Mouse (Mus musculus) gastrocnemius, postnatal 4 days (tissue): ENCODE data around the gene Zmynd8. TPM values are rescaled to one million over a fixed set of nuclear protein-coding genes. Genes with fewer than 3 reads are reported as not detected.

Source experiments
- DNase-seq, 2 experiments: peaks; one replicate each; pipeline ENCODE4 v3.0.0; 2021 to 2022; ENCODE audit warnings: low spot score in 2 of 2, mixed read lengths in 2 of 2
- long read RNA-seq, 2 experiments: library from polyadenylated mRNA; stranded (forward); transcript quantifications; one replicate each; pipeline ENCODE4 v2.0.0; 2021
- total RNA-seq, 2 experiments: library from RNA; stranded (reverse); gene quantifications; 2 replicates each; pipeline ENCODE4 v1.2.3; 2021

Zmynd8 gene
- total RNA-seq, result 10 to 100 TPM; 39.0 to 39.6 TPM
- long read RNA-seq, experiment 1, partial matches to known transcripts, result 1 of 7 reads
- long read RNA-seq, experiment 1, other reads (novel, unspliced or antisense), result 6 of 7 reads
- long read RNA-seq, experiment 2, full-length matches to known transcripts, result 2 of 11 reads
- long read RNA-seq, experiment 2, partial matches to known transcripts, result 3 of 11 reads
- long read RNA-seq, experiment 2, other reads (novel, unspliced or antisense), result 6 of 11 reads

- DNase-seq, result no peak
These were observed at the start of gene Zmynd8 for GRCm38 (mm10) chr2:165898202-165899194. Gene Zmynd8 (minus strand): TSS chr2:165899016.

DNA sequence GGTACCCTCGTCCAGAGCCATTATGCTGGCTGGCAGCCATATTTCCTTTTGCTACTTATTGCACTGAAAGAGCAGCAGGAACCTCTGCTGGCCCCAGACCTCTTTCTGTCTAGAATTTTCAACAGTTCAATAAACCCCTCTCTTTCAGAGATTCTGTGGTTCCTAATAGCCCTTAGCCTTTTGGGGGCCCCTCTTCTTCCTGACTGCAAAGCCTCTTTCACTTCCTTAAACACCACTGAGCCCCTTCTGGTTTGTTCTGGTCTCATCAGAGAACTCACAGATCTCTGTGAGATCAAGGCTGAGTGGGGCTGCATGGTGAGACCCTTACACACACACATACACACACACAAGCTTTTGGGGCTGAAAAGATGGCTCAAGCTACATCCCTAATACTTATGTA lies 49.2 kb upstream of the Zmynd8 start:
- no peak for DNase-seq

DNA sequence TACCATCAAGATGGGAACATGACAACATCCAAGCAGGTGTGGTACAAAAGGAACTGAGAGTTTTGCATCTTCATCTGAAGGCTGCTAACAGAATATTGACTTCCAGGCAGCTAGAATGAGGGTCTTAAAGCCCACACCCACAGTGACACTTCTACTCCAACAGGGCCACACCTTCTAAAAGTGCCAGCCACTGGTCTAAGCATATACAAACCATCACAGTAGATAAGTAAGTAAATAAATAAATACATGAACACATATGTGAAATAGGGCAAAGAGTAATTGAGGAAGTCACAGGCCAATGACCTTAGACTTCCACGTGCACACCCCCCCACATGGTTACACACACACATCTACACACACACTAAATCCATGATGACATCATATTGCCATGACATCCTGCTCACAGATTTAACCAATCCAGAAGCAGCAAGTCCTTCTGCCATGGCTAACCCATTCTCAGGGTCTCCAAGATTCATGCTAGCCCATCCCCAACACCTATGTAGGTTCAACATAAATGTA lies 47.3 kb upstream of the Zmynd8 start:
- no peak for DNase-seq

- DNase-seq, result no peak
These were observed 45.9 kb upstream of the Zmynd8 start for GRCm38 (mm10) chr2:165944576-165945351.

DNA sequence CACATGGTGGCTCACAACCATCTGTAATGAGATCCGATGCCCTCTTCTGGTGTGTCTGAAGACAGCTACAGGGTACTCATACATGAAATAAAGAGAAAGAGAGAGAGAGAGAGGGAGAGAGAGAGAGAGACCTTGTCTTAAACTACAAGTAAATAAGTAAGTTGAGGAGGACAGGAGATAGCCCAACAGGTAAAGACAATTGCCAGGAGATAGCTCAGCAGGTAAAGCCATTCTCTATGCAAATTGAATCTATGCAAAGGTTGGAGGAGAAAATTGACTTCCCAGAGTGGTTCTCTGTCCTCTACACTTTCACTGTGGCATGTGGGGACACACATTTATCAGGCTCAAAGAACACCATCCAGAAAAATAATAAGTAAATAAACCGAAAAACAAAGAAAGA lies 44.3 kb upstream of the Zmynd8 start:
- DNase-seq, result no peak

GRCm38 (mm10) chr2:165936106-165936505 lies 37.3 kb upstream of the Zmynd8 start:
- no peak for DNase-seq

- DNase-seq, result no peak
These were observed 28.9 kb upstream of the Zmynd8 start for GRCm38 (mm10) chr2:165927705-165928104.

DNA sequence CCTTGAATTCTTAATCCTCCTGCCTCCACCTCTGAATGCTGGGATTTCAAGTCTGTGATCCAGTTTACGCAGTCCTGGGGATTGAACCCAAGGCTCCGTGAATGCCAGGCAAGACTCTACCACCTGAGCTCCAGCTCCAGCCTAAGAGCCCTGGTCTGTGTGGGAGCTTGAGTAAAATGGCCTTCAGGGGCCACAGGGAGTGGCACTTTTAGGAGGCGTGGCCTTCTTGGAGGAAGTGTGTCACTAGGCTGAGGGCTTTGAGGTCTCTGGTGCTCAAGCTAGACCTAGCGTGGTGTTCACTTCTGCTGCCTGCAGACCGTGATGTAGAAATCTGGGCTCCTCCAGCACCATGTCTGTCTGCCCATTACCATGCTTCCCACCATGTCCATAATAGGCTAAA lies 27.4 kb upstream of the Zmynd8 start:
- no peak for DNase-seq

DNA sequence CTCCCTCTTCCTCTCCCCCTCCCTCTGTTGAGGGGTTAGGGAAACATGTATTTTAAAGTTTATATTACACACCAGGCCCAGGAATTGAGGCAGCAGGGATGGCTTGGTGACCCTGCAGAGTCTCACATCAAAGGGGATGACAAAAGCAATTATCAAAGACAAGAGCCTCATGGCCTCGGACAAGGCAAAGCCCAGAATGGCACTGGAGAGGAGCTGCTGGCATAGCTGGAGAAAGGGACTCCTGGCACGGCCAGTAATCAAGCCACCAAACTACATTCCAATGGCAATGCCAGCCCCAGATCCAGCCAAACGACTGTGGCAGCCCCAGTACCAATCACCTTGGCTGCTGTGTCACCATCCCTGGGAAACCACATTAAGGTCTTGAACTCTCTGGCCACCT lies 26.3 kb upstream of the Zmynd8 start:
- no peak for DNase-seq

- DNase-seq, result no peak
These were observed 25.9 kb upstream of the Zmynd8 start for GRCm38 (mm10) chr2:165924695-165925094.

DNA sequence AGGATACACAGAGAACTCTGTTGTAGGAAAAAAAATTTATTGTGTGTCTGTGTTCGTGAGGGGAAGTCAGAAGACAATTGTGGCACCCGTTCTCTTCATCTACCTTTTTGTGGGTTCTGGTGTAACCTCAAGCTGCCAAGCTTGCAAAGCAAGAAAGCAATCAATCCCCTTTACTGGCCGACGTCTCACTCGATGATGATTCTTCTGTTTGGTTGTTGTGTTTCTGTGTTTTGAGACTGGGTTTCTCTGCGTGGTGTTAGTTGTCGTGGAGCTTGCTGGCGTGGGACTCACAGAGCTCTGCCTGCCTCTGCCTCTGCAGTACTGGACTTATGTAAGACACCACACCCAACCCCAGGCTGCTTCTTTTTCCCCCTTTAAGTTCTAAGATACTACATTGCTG lies 24.9 kb upstream of the Zmynd8 start:
- no peak for DNase-seq

DNA sequence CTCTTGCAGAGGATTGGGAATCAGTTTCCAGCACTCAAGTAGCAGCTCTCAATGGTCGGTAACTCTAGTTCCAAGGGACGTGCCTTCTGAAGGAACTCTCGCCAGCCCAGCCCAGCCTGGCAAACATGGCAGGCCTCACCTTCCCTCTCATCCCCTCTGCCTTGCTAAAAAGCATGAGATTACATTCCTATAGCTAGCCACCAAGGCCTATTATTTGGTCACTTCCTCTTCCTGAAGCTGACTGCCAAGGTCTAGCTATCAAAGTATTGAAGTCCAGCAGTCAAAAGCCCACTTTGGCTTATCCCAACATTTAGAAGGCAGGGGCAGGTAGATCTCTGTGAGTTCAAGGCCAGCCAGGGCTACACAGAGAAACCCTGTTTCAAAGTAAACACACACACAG lies 24.2 kb upstream of the Zmynd8 start:
- DNase-seq, result no peak

- no peak for DNase-seq
These were observed 23.4 kb upstream of the Zmynd8 start for GRCm38 (mm10) chr2:165922047-165922728.

DNA sequence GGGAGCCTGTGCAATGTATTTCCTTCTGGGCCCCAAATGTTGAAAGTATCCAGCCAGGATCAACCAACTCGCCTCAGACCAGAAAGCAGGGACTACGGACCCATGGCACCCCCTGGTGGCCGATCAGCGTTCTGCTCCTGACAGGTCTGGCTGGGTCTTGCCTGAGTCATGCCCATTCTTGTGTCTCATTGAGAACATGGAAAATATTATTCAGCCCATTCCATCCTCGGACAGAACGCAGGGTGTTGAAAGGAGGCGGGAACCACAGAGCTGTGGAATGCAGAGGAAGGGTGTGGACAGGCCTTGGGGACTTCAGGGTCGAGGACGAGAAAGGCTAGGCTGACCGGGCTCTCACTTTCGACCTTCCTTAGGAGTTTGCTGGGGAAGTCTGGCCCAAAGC lies 15.5 kb upstream of the Zmynd8 start:
- peak; percentile 91 to 94 for DNase-seq

GRCm38 (mm10) chr2:165913073-165913472 lies 14.3 kb upstream of the Zmynd8 start:
- no peak for DNase-seq

- no peak for DNase-seq
These were observed 10.9 kb upstream of the Zmynd8 start for GRCm38 (mm10) chr2:165909731-165910130.

GRCm38 (mm10) chr2:165907199-165907598 lies 8.4 kb upstream of the Zmynd8 start:
- DNase-seq, result no peak

GRCm38 (mm10) chr2:165906332-165906945 lies 7.6 kb upstream of the Zmynd8 start:
- DNase-seq, result peak in 1 of 2 experiments; percentile 65

- DNase-seq, result no peak
These were observed 2.2 kb upstream of the Zmynd8 start for GRCm38 (mm10) chr2:165901127-165901384.

- no peak for DNase-seq
These were observed 1.7 kb upstream of the Zmynd8 start for GRCm38 (mm10) chr2:165900351-165901126.
